Mouse (Mus musculus) liver, embryonic 14.5 days (tissue): ENCODE measurements at regions not wholly inside any gene's neighbourhood (a gene's known extent, or its start where the extent isn't known, plus 50 kb on each side); places are given as distances from the start of the nearest gene placed in this dataset.

Experiments used
- ATAC-seq: fragments of 200-750 bp; cut with Nextera tagmentation; 2 replicates; pipeline ENCODE4 v1.8.0; 2017; ENCODE audit warnings: moderate number of reproducible peaks, mild to moderate bottlenecking, moderate library complexity; ENCODE audit not compliant: insufficient read depth
- DNase-seq, 3 experiments: peaks; one replicate each; pipeline ENCODE4 v3.0.0-alpha.2; 2012 to 2013; ENCODE audit warnings: low read depth in 3 of 3, low spot score in 3 of 3
- H3K27ac ChIP-seq: fragments of 300-500 bp; sonication (generic); 2 replicates; pipeline ENCODE4 v1.5.1; 2014; ENCODE audit warnings: moderate library complexity, mild to moderate bottlenecking, control low read depth, inconsistent platforms
- H3K27me3 ChIP-seq: fragments of 300-500 bp; sonication (generic); 2 replicates; pipeline ENCODE4 v1.6.1; 2014; ENCODE audit warnings: mild to moderate bottlenecking, low read length, moderate library complexity; ENCODE audit not compliant: control insufficient read depth, insufficient read depth
- H3K36me3 ChIP-seq: fragments of 300-500 bp; sonication (generic); replicated peaks from 2 replicates; pipeline ENCODE4 v1.6.1; 2014; ENCODE audit warnings: low read depth; ENCODE audit not compliant: control insufficient read depth, insufficient read depth
- H3K4me1 ChIP-seq, 2 experiments: fragments of 200-500 bp in 1 of 2; fragments of 300-500 bp in 1 of 2; sonication (generic) in 1 of 2; replicated peaks; 2 replicates each; pipeline ENCODE4 v1.6.1; 2012 to 2014; ENCODE audit warnings: antibody characterized with exemption in 1 of 2, inconsistent platforms in 1 of 2, low read length in 1 of 2; ENCODE audit not compliant: control insufficient read depth in 2 of 2, insufficient read depth in 2 of 2
- H3K4me2 ChIP-seq: fragments of 300-500 bp; sonication (generic); 2 replicates; pipeline ENCODE4 v1.6.1; 2014; ENCODE audit warnings: low read depth, mild to moderate bottlenecking, control low read depth, moderate library complexity
- H3K4me3 ChIP-seq, 2 experiments: fragments of 200-500 bp in 1 of 2; fragments of 300-500 bp in 1 of 2; sonication (generic) in 1 of 2; 2 replicates each; pipeline ENCODE4 v1.5.1; 2012 to 2014; ENCODE audit warnings: low read depth in 2 of 2, low read length in 2 of 2, mild to moderate bottlenecking in 2 of 2, control low read depth in 1 of 2, inconsistent platforms in 1 of 2, moderate library complexity in 1 of 2; ENCODE audit not compliant: insufficient read depth in 1 of 2
- H3K9ac ChIP-seq: fragments of 300-500 bp; sonication (generic); replicated peaks from 2 replicates; pipeline ENCODE4 v1.6.1; 2014; ENCODE audit warnings: mild to moderate bottlenecking, control low read depth, moderate library complexity
- H3K9me3 ChIP-seq: fragments of 300-500 bp; sonication (generic); 2 replicates; pipeline ENCODE4 v1.6.1; 2016; ENCODE audit warnings: low read length, mixed read lengths; ENCODE audit not compliant: control insufficient read depth
- CTCF ChIP-seq: IDR thresholded peaks from 2 replicates; pipeline ENCODE4 v1.5.1; 2016; ENCODE audit warnings: antibody characterized with exemption, low read depth, control low read depth
- EP300 ChIP-seq: IDR thresholded peaks from 2 replicates; pipeline ENCODE4 v1.6.1; 2016; ENCODE audit warnings: antibody characterized with exemption, low read depth
- WGBS: fragments of 180-500 bp; shearing (Covaris S2); extraction: QIAGEN DNeasy Blood & Tissue Kit; methylation state at CpG from one replicate; pipeline ENCODE4 v1.1.7; 2014; ENCODE audit not compliant: insufficient replicate concordance; 5-methylcytosine and 5-hydroxymethylcytosine counted together

DNA sequence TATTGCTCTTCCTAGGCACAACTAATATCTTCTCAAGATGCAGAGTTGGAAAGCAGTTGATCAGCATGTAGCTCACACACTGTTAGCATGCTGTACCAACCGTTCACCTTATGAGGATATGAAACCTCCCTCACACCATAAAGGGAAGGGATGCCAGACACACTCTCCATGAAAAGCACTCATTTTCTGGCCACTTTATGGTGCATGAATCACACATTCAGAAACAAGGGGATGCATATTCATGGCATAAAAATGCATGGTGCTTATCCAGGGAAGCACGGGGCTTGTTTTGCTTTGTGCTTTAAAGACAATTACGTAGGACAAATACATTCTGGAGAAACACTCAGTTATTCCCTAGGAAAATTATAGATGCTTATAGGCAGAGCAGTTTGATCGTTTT, 149.9 kb downstream of the Med10 start:
- no peaks in the 10 kb centered on the region for H3K36me3 ChIP-seq
- H3K9ac ChIP-seq, result no peak overlapping the region
- DNase-seq, result no peak
- H3K27me3 ChIP-seq, result no peaks in the 10 kb centered on the region
- no peak overlapping the region for H3K4me3 ChIP-seq
- 61% methylated on average over 4 of the region's 4 CpGs for WGBS
- H3K27ac ChIP-seq, result no peak overlapping the region
- no peaks in the 10 kb centered on the region for H3K4me1 ChIP-seq
- TF ChIP-seq CTCF, result no peak
- TF ChIP-seq EP300, result no peak
- no peak for ATAC-seq
- H3K9me3 ChIP-seq, result no peaks in the 10 kb centered on the region
- H3K4me2 ChIP-seq, result no peak overlapping the region

DNA sequence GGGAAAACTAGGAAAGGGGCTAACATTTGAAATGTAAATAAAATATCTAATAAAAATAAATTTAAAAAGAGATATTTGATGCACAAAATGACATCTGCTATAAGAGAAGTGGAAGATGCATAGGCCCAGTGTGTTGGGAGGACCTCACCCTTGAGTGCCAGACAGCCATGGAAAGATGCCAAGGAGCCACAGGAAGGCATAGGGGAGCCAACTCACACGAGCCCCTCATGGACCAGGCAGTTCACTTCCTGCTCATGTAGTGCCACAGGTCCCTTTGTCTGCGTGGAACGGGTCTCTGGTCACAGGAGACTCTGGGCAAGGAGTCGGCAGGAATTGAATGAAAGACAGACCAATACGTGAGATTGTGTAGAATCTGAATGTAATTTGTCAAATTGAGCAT, 152.0 kb downstream of the Med10 start:
- ATAC-seq (no peak), DNase-seq (no peak)
- H3K9ac ChIP-seq, result no peak overlapping the region
- no peak overlapping the region for H3K27ac ChIP-seq
- no peaks in the 10 kb centered on the region for H3K9me3 ChIP-seq
- no peak overlapping the region for H3K4me3 ChIP-seq
- no peaks in the 10 kb centered on the region for H3K4me1 ChIP-seq
- WGBS, result 39% methylated on average over 5 of the region's 5 CpGs
- H3K36me3 ChIP-seq, result no peaks in the 10 kb centered on the region
- H3K4me2 ChIP-seq, result no peak overlapping the region
- TF ChIP-seq CTCF (no peak), EP300 (no peak)
- H3K27me3 ChIP-seq, result no peaks in the 10 kb centered on the region

DNA sequence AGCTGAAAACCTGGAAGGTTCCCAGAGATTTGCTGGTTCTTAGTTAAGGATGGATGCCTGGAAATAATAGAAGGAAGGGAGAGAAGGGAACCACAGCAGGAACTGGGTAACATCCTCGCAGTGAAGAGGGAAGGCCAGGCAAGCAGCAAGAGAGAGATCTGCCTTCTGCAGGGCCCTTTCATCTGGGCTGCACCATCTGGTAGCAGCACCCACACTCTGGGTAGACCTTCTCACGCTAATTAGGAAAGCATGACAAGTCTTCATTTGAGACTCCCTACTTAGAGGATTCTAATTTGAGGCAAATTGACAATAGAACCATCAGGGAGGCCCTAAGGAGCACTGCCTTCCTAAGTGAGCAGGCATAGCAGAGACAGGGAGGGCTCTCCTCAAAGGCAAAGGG, 153.3 kb downstream of the Med10 start:
- ATAC-seq (no peak), DNase-seq (no peak)
- Histone ChIP-seq H3K4me1 (no peaks in the 10 kb centered on the region), H3K4me2 (no peak overlapping the region), H3K4me3 (no peak overlapping the region), H3K36me3 (no peaks in the 10 kb centered on the region), H3K27ac (no peak overlapping the region), H3K9ac (no peak overlapping the region), H3K9me3 (no peaks in the 10 kb centered on the region), H3K27me3 (no peaks in the 10 kb centered on the region)
- WGBS, result 34% methylated on average over 2 of the region's 2 CpGs
- TF ChIP-seq EP300, result no peak
- TF ChIP-seq CTCF, result no peak

- no peak for ATAC-seq
- H3K4me2 ChIP-seq, result no peak overlapping the region
- 66% methylated on average over 8 of the region's 8 CpGs for WGBS
- H3K4me3 ChIP-seq, result no peak overlapping the region
- H3K9ac ChIP-seq, result no peak overlapping the region
- TF ChIP-seq CTCF (no peak), EP300 (no peak)
- no peaks in the 10 kb centered on the region for H3K36me3 ChIP-seq
- DNase-seq, result no peak
- H3K27ac ChIP-seq, result no peak overlapping the region
- H3K27me3 ChIP-seq, result no peaks in the 10 kb centered on the region
- no peaks in the 10 kb centered on the region for H3K9me3 ChIP-seq
- no peaks in the 10 kb centered on the region for H3K4me1 ChIP-seq
Measured at GRCm38 (mm10) chr13:69963944-69964343, 161.7 kb downstream of the Med10 start.

DNA sequence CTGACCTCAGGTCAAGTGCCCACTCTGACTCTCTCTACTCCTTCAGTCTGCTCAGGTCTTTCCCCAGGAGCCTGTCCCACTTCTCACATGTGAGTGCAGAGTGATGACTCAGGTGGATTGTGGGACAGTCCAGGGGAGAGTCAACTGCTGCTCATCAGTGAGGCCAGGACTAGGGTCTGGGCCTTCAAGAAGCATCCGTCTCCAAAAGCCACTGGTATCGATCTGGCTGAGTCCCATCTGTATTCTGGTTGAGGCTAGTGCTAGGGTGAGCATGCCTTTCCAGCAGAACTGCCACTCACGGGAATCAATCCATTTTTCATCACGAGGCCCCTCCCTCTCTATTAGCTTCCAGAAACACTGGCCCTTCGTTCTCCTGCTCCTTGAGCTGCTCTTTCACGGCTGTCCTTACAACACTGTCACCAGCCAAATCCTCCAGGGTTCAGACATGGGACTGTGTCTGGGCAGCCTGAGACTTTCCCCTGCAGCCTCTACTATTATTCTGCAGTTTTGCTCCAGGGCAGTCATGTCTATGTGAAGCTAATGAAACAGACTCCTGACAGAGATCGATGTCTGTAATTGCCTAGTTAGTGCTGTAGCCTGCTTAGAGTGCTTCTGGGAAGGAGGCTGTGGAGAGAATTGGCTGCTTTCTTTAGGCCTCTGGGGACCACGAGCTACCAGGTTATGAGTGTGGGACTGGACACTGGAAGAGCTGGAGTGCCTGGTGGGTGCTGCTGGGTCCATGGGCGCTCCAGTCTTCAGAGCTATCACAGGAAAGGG, 169.3 kb downstream of the Med10 start:
- TF ChIP-seq CTCF (no peak), EP300 (no peak)
- ATAC-seq, result no peak
- 60% methylated on average over 9 of the region's 9 CpGs for WGBS

More for the DNA sequence above, 169.3 kb downstream of the Med10 start:
- H3K36me3 ChIP-seq, result no peaks in the 10 kb centered on the region
- H3K4me2 ChIP-seq, result no peak overlapping the region
- H3K9me3 ChIP-seq, result no peaks in the 10 kb centered on the region
- no peak overlapping the region for H3K27ac ChIP-seq
- H3K4me3 ChIP-seq, result no peak overlapping the region
- no peak overlapping the region for H3K9ac ChIP-seq
- DNase-seq, result no peak
- H3K4me1 ChIP-seq, result no peaks in the 10 kb centered on the region
- no peaks in the 10 kb centered on the region for H3K27me3 ChIP-seq
